Mouse (Mus musculus): ENCODE data around the gene Mmp1b. TPM values are rescaled to one million over a fixed set of nuclear protein-coding genes. Genes with fewer than 3 reads are reported as not detected.
"Not testable (repeated sequence)": the region's sequence is repeated elsewhere in the genome, so short reads cannot be mapped to it uniquely, and the experiment has no call there.

Mmp1b gene
- total RNA-seq (2021) = not detected
- long read RNA-seq = 0 reads

DNA sequence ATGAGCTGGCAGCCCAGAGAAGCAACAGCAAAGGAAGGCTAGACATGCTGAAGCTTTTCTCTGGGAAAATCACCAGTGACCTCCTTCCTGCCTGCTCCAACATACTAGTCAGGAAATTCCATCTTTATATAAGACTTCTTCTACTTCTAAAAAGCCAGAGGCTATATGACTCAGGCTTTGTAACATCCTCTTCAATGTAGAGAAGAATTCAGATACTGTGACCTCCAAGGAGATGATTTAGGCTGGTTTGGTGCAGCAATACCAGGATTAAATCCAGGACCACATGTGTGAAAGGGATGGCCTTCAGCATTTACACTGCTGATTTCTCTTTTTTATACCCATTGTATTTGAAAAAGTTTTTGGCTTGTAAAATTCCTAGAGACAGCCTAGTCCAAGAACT, at the start of gene Mmp1b:
Gene Mmp1b (minus strand): TSS at position 101 of the 400 bp plus-strand sequence.
- DNase-seq (ENCODE audit: low spot score in 2 of 2) = no peak

DNA sequence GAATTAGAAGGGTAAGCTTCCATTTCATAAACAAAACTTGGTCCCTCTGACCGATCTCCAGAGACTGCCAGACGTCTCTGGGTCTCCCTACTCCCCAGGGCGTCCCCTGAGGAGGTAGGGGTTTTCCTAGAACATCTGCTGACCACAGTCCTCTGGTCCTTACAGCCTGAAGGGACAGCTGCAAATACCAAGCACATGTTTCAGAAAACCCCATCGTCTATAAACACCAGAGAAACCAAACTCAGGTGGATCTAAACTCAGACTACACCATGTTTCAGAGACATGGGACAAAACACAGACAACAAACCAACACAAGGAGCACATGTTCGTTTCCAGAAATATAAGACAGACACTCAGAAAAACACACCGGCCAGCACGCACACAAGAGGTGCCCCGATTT, 8.7 kb upstream of the Mmp1b start:
- DNase-seq (ENCODE audit: low spot score in 2 of 2) = not testable (repeated sequence)

DNA sequence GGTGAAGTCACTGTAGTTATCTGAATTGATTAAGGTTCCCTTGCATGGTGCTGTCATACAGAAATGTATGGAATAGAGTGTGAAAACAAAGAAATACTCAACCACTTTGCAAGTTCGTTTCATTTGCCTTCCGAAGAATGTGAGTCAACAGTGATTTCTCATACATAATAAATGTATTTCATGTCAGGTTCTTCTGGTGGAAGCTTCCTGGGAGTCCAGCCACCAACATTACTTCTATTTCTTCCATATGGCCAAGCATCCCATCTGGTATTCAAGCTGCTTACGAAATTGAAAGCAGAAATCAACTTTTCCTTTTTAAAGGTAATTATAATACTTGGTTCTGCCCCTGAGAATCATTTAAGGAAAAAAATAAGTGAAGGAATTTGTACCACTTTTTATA, 33.3 kb downstream of the Mmp1b start:
- peak; percentile 1 to 16 for DNase-seq (ENCODE audit: low spot score in 2 of 2)

DNA sequence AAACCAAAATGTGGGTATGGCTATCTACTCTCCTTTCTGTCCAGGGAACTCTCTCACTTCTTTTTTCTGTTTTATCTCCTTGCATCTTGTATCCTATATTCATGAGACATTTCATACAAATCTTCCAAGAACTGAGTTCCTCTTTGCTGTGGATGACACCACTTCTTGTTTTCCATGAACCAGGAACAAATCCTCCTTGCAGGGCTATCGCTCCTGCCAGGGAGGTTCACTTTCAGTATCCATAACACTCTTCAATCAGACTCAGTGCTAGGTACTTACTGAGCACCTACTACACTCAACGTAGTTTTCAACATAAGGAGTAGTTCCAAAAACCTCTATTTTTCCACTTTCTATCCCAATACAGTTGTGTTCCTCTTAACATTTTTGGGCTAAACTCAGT, 42.3 kb downstream of the Mmp1b start:
- DNase-seq (ENCODE audit: low spot score in 2 of 2) = no peak

DNA sequence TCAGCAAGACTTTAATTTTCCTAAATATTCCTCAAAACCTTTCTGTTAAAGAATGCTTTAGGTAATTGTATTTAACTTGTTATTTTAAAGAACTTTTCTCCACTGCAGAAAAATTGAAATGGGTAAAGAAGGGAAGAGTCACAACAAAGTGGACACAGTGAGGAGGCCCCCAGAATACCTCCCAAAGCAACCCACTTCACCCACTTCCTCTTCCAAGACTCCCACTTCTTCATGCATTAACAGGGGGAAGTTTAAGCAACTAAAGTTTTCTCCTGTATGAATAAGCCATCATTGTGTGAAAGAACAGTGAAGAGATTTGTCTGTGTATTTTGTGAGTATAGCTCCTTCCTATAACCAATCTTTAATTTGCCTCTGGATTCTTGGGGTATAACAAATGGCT, 43.7 kb downstream of the Mmp1b start, which contains the start of gene Mmp12:
Gene Mmp12 (plus strand): TSS at position 275 of the 400 bp plus-strand sequence.
- DNase-seq (ENCODE audit: low spot score in 2 of 2) = no peak

DNA sequence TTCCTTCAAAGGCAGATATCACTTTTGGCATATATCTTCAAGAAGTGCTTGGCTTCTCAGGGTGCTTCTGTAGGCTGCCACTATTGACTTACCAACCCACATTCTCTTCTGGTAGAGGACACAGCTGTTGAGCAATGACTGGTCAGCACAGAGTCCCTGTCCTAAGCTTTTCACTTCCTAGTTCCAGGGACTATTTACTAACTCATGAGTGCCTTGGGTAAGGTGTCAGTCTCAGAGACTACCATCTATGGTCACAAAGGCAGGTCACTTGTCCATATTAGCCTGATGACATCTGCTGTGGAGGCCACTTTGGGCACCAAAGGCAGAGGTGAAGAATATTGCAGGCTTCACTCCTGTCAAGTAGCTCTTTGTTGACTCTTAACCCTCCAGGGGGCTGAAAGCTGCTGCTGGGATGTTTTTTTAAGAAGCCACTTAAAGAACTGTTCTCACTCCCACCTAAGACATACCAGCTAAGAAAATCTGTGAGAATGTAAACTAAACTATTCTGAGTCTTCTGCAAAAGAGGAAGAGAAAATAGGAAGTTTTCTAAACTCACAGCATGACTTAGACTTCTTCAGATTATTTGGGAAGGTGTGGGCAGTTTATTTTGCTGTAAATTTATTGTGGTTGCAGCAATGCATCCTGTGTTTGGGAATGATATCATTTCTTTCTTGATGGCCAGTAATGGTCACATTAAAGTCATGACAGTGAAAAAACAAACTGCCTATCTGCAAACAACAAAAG, 50.9 kb downstream of the Mmp1b start:
- DNase-seq (ENCODE audit: low spot score in 2 of 2) = no peak

DNA sequence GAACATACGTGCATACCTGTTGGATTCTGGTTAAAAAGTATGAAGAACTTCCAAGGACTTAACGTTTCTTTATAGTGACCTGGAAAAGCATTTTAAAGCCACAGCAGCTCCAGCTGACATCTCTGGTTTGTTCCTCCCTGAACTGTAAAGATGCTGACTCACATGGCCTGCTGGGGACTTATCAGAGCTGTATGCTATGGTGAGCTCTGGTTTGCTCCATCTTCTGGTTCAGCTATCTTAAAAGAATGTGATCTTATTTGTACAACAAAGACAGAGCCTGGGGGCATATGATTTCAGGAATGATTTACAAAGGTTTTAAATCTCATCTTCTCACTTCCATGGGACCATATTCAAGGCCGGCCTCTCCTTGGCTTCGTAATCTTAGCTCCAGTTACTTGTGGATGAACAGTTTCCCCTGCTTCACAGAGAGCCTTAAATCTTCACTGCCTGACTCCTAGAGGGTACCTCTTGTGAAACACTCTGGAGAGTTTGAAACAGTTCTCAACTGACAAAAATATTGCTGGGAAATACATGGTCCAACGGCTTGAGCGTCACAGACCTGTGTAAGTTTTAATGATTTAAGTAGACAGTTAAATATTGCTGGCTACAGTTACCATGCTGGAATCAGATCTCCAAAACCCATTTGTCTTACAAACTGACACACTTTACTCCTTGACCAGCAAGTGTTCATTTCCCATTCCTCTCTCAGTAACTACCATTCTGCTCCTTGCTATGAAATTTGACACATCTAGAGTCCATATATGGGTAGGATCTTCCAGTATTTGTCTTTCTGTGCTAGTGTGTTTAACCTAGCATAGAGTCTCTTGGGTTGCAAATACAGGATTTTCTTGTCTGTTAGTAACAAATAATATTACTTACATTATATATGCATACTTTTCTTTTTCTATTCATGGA, 51.8 kb downstream of the Mmp1b start:
- no peak for DNase-seq (ENCODE audit: low spot score in 2 of 2)

DNA sequence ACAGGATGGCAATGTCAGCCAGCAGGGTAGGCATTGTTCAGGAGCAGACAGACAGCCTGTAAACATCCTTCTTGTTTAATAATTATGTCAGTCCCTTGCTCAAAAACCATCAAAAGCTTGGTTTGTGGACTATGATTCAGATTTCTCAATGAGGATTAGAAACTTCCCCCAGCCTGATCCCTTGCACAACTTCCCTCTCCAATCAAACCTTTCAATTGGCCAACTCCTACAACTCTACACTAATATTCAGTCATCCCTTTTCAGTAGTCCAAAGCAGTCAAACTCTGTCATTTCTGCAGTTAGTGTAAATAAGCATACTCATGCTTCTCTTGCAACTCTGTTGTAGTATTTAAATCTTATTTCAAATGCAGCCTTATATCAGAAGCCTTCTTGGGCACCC, 56.0 kb downstream of the Mmp1b start:
- no peak for DNase-seq (ENCODE audit: low spot score in 2 of 2)

Other genes starting within 250 kb of the Mmp1b start
- gene Dync2h1, start 203.6 kb downstream of the Mmp1b start, total RNA-seq (2021) = 10 to 100 TPM; 28.0 to 29.4 TPM
- gene Dcun1d5, start 203.5 kb downstream of the Mmp1b start, total RNA-seq (2021) = 10 to 100 TPM; 73.2 to 75.6 TPM
- gene Mmp13, start 115.5 kb downstream of the Mmp1b start, total RNA-seq (2021) = not detected
- not detected for gene Mmp12, start 43.7 kb downstream of the Mmp1b start, total RNA-seq (2021)
- gene Mmp3, start 57.8 kb upstream of the Mmp1b start, total RNA-seq (2021) = not detected
- gene Mmp10, start 114.3 kb upstream of the Mmp1b start, total RNA-seq (2021) = not detected
- not detected for gene Mmp8, start 170.4 kb upstream of the Mmp1b start, total RNA-seq (2021)
- not detected for gene Mmp27, start 183.3 kb upstream of the Mmp1b start, total RNA-seq (2021)
- gene Mmp20, start 240.2 kb upstream of the Mmp1b start, total RNA-seq (2021) = not detected

All from layer of hippocampus, adult 18-20 months (tissue).